Mouse (Mus musculus) kidney, postnatal 0 days (tissue): ENCODE measurements at regions not wholly inside any gene's neighbourhood (a gene's known extent, or its start where the extent isn't known, plus 50 kb on each side); places are given as distances from the start of the nearest gene placed in this dataset.

Experiments
- ATAC-seq: fragments of 200-750 bp; cut with Nextera tagmentation; replicated peaks from 2 replicates; pipeline ENCODE4 v1.8.0; 2017; ENCODE audit warnings: low read depth, moderate number of reproducible peaks, moderate TSS enrichment, moderate library complexity; ENCODE audit not compliant: low FRiP score
- DNase-seq: peaks from one replicate; pipeline ENCODE4 v3.0.0-alpha.2; 2016; ENCODE audit warnings: low spot score
- H3K27ac ChIP-seq: fragments of 300-500 bp; sonication (generic); 2 replicates; pipeline ENCODE4 v1.5.1; 2014; ENCODE audit warnings: mild to moderate bottlenecking
- H3K27me3 ChIP-seq: fragments of 300-500 bp; sonication (generic); 2 replicates; pipeline ENCODE4 v1.6.1; 2014; ENCODE audit warnings: low read length, mixed read lengths; ENCODE audit not compliant: insufficient read depth
- H3K36me3 ChIP-seq: fragments of 300-500 bp; sonication (generic); 2 replicates; pipeline ENCODE4 v1.6.1; 2014; ENCODE audit warnings: low read length, mixed read lengths; ENCODE audit not compliant: insufficient read depth
- H3K4me1 ChIP-seq: fragments of 300-500 bp; sonication (generic); replicated peaks from 2 replicates; pipeline ENCODE4 v1.6.1; 2014; ENCODE audit warnings: antibody characterized with exemption, low read length, mixed read lengths; ENCODE audit not compliant: insufficient read depth
- H3K4me2 ChIP-seq: fragments of 300-500 bp; sonication (generic); 2 replicates; pipeline ENCODE4 v1.6.1; 2014; ENCODE audit warnings: mild to moderate bottlenecking, low read length, moderate library complexity, mixed read lengths
- H3K4me3 ChIP-seq: fragments of 300-500 bp; sonication (generic); replicated peaks from 2 replicates; pipeline ENCODE4 v1.5.1; 2014; ENCODE audit warnings: low read depth, low read length
- H3K9ac ChIP-seq: fragments of 300-500 bp; sonication (generic); 2 replicates; pipeline ENCODE4 v1.6.1; 2014; ENCODE audit warnings: low read depth, low read length
- H3K9me3 ChIP-seq: fragments of 300-500 bp; sonication (generic); replicated peaks from 2 replicates; pipeline ENCODE4 v1.6.1; 2016; ENCODE audit warnings: low read length, inconsistent platforms, mixed read lengths
- CTCF ChIP-seq: IDR thresholded peaks from 2 replicates; pipeline ENCODE4 v1.5.1; 2016; ENCODE audit warnings: antibody characterized with exemption, low read depth, mild to moderate bottlenecking, moderate library complexity
- WGBS: fragments of 180-500 bp; shearing (Covaris S2); extraction: QIAGEN DNeasy Blood & Tissue Kit; methylation state at CpG from one replicate; pipeline ENCODE4 v1.1.7; 2014; 5-methylcytosine and 5-hydroxymethylcytosine counted together

- peak overlapping the region; percentile 57 for H3K4me2 ChIP-seq
- no peaks in the 10 kb centered on the region for H3K9me3 ChIP-seq
- no peak overlapping the region for H3K9ac ChIP-seq
- 10% methylated on average over 19 of the region's 19 CpGs for WGBS
- no peak overlapping the region; the same call in 1 of the 2 replicates for H3K4me3 ChIP-seq
- H3K27ac ChIP-seq: no peak overlapping the region
- ATAC-seq (peak; percentile 74; the same call in 1 of the 2 replicates), DNase-seq (peak; percentile 32)
- no peaks in the 10 kb centered on the region for H3K27me3 ChIP-seq
- TF ChIP-seq CTCF: no peak
- no peaks in the 10 kb centered on the region for H3K36me3 ChIP-seq
- peaks cover 7% of the 10 kb centered on the region; the same call in 1 of the 2 replicates for H3K4me1 ChIP-seq
Measured at GRCm38 (mm10) chr12:29368107-29368819, 159.9 kb upstream of the Myt1l start.

- Histone ChIP-seq H3K27me3 (no peaks in the 10 kb centered on the region), H3K27ac (no peak overlapping the region), H3K4me1 (peaks cover 7% of the 10 kb centered on the region; the same call in 1 of the 2 replicates), H3K9ac (no peak overlapping the region), H3K36me3 (no peaks in the 10 kb centered on the region), H3K4me3 (no peak overlapping the region), H3K9me3 (no peaks in the 10 kb centered on the region), H3K4me2 (peak overlapping the region; percentile 57)
- no peak for DNase-seq
- TF ChIP-seq CTCF: no peak
- WGBS: 20% methylated on average over 5 of the region's 5 CpGs
- no peak for ATAC-seq
Measured at GRCm38 (mm10) chr12:29368820-29369175, 159.4 kb upstream of the Myt1l start.

GRCm38 (mm10) chr12:29391756-29392155, 136.4 kb upstream of the Myt1l start:
- H3K36me3 ChIP-seq: no peaks in the 10 kb centered on the region
- H3K4me1 ChIP-seq: no peaks in the 10 kb centered on the region
- H3K27me3 ChIP-seq: no peaks in the 10 kb centered on the region
- H3K9ac ChIP-seq: no peak overlapping the region
- H3K9me3 ChIP-seq: no peaks in the 10 kb centered on the region
- DNase-seq (no peak), ATAC-seq (no peak)
- no peak overlapping the region for H3K4me3 ChIP-seq
- H3K4me2 ChIP-seq: no peak overlapping the region
- no peak overlapping the region for H3K27ac ChIP-seq
- 79% methylated on average over 5 of the region's 5 CpGs for WGBS
- TF ChIP-seq CTCF: no peak

- no peak overlapping the region for H3K27ac ChIP-seq
- no peak overlapping the region for H3K9ac ChIP-seq
- ATAC-seq (no peak), DNase-seq (no peak)
- no peak overlapping the region for H3K4me2 ChIP-seq
- 73% methylated on average over 1 of the region's 1 CpGs for WGBS
- no peaks in the 10 kb centered on the region for H3K4me1 ChIP-seq
- TF ChIP-seq CTCF: no peak
- H3K27me3 ChIP-seq: no peaks in the 10 kb centered on the region
- no peak overlapping the region for H3K4me3 ChIP-seq
- no peaks in the 10 kb centered on the region for H3K9me3 ChIP-seq
- H3K36me3 ChIP-seq: no peaks in the 10 kb centered on the region
Measured at GRCm38 (mm10) chr12:29394271-29394670, 133.9 kb upstream of the Myt1l start.

- Histone ChIP-seq H3K9ac (no peak overlapping the region), H3K27ac (no peak overlapping the region), H3K4me1 (no peaks in the 10 kb centered on the region), H3K27me3 (no peaks in the 10 kb centered on the region), H3K4me3 (no peak overlapping the region), H3K4me2 (no peak overlapping the region), H3K9me3 (no peaks in the 10 kb centered on the region), H3K36me3 (no peaks in the 10 kb centered on the region)
- no peak for DNase-seq
- 61% methylated on average over 6 of the region's 6 CpGs for WGBS
- no peak for ATAC-seq
- no peak for TF ChIP-seq CTCF
Measured at GRCm38 (mm10) chr12:29394881-29395280, 133.3 kb upstream of the Myt1l start.

GRCm38 (mm10) chr12:29395401-29395982, 132.7 kb upstream of the Myt1l start:
- Histone ChIP-seq H3K27me3 (no peaks in the 10 kb centered on the region), H3K36me3 (no peaks in the 10 kb centered on the region), H3K9ac (no peak overlapping the region), H3K4me3 (no peak overlapping the region), H3K27ac (no peak overlapping the region), H3K4me2 (no peak overlapping the region), H3K9me3 (no peaks in the 10 kb centered on the region), H3K4me1 (no peaks in the 10 kb centered on the region)
- DNase-seq (no peak), ATAC-seq (no peak)
- TF ChIP-seq CTCF: no peak
- WGBS: 82% methylated on average over 14 of the region's 14 CpGs
